Mouse (Mus musculus): ENCODE results near the gene Il18.
A peak's percentile ranks its signal among the peaks of the same experiment; 100 is the strongest.

Gene Il18

DNA sequence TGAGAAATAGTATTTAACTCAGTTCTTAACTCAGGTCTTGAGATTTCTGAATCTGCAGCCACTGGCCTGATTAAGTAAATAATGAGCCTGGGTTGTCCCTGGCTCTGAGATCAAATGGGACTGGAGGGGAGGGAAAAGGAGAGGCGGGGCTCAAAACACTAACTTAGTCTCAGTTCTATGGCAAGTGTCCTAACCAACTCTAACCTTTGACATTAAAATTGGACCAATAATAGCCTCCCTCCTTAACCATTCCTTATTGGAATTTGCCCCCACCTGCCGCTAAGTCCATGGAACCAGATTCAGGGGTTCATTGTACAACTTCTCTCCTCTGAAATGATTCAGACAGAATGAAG is 443 bp downstream of the Il18 start, which contains the start of gene Bco2:
Bco2 (minus strand) TSS at position 88 of the 353 bp plus-strand sequence.
- no peak for DNase-seq

DNA sequence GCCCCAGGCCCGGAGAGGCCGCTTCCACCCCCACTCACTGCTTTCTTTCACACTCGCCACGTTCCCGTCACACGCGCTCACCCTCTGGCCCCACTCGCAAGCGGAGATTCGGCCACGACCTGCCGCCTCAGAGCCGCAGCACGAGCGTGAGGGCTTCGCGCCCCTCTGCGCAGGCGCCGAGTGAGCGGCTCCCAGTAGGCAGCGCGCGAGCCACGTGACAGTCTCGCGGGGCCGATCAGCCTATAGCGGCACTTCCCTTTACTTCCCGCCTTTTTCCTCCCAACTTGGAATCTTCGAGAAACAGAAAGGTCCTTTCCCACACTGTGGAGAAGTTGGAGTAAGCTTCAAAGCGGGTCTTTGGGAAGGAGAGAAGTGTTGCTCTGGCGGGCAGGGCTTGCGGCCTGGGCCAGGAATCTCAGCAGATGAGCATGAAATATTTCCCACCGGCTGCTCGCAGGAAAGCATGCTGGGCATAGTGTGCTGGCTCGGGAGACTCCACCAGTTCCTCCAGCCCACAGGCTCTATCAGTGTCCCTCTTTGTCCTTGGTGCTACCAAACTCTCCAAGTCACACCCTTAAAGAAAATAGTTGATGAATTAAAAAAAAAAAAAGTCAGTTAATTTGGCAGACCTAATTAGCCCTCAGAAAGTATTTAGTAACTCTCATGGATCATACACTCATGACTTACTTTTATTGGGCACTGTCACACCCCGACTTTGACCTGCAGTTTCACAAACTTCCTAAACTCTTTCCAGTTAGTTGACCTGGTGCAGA is 6.7 kb downstream of the Il18 start, which contains the start of gene Tex12:
Tex12 (minus strand) TSS at position 181 of the 773 bp plus-strand sequence.
- DNase-seq: no peak

DNA sequence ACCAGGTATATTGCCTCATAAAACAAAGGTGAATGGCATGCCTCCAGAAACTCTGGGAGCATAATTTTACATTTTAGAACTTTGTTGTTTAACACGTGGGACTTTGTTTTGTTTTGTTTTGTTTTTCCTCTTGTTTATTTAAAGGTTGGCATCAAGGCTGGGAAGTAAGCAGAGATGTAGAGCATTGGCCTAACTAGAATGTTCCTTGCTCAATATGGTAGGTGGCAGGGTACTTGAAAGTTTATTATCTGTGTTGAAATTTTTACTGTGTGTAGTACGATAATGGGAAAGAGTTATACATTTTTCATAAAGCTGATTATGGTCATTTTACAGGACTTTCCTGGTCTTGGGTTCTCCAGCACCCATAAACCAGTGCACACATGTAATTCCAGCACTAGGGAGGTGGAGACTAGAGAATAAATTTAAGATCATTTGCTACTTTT is 7.3 kb downstream of the Il18 start:
- DNase-seq: no peak

DNA sequence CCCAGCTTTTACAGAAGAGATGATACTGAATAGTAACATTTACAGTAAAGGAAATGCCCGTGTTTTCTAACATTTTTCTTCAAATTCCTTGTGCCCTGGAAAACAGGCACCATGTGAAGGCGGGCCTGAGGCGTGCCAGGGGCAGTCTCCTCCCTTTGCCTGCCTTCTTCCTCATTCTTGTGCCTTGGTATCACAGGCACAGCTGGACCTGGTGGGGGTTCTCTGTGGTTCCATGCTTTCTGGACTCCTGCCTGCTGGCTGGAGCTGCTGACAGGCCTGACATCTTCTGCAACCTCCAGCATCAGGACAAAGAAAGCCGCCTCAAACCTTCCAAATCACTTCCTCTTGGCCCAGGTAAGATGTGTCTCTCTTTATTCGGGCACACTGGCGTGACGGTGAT is 10.5 kb downstream of the Il18 start:
- no peak for DNase-seq

DNA sequence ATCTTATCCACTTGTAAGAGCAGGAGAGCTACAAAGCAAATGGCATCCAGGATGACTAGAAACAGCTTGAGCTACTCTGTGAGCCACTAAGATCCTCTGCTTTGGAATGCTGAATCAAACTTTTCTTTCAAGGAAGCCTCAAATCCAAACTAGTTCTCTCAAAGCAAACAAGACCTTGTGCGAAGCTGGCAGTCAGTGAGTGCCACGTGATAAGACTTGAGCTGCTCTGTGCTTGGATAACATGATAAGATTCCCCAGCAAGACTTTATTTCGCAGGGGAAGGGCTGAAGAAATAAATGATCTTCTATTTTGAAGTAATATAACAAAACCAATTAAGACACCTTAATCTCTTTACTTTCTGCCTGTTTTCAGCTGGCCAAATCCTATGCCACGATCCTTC is 11.3 kb downstream of the Il18 start:
- DNase-seq: no peak

GRCm38 (mm10) chr9:50567372-50567771 is 12.7 kb downstream of the Il18 start:
- DNase-seq: no peak

- no peak for DNase-seq
These were observed 13.3 kb downstream of the Il18 start for GRCm38 (mm10) chr9:50567881-50568280.

DNA sequence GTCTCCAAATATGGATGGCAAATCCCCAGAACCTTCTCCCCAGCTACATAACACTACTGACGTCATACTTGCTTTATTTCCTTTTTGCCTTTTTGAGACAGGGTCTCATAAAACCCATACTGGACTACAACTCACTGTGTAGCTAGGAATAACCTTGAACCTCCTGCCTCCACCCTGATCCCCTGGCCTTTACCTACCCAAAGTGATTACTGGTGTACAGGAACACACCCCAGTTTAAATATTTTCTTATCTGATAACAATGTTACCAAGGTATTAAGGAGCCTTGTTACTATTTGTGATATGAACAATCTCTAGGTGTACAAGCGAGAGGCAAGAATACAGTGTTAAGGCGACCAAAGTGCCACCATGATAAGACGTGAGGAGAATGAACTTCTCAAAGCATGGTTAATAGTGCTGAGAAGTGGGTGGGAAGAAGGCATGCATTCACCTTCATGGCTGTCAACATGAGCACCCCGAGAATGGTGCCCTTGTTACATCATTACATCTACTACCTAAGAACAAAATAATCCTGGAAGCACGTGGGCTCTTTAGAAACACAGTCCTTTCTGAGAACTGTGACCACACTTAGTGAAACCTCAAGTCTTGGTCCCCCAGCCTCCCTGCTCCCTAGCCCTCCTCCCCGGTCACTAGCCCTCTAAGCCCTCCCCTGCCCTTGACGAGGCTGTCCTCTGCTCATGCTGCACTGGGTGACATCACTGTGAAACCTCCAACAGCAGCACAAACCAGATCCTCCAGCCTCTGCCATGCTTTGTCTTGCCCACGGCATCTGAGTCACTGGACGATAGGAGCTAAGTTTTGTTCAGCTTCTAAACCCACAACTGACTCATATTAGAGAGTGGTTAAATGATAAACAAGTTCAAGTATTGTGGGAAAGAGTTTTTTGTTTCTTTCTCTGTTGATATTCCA is 15.2 kb downstream of the Il18 start:
- no peak for DNase-seq

GRCm38 (mm10) chr9:50580370-50580769 is 25.7 kb downstream of the Il18 start:
- DNase-seq: no peak

DNA sequence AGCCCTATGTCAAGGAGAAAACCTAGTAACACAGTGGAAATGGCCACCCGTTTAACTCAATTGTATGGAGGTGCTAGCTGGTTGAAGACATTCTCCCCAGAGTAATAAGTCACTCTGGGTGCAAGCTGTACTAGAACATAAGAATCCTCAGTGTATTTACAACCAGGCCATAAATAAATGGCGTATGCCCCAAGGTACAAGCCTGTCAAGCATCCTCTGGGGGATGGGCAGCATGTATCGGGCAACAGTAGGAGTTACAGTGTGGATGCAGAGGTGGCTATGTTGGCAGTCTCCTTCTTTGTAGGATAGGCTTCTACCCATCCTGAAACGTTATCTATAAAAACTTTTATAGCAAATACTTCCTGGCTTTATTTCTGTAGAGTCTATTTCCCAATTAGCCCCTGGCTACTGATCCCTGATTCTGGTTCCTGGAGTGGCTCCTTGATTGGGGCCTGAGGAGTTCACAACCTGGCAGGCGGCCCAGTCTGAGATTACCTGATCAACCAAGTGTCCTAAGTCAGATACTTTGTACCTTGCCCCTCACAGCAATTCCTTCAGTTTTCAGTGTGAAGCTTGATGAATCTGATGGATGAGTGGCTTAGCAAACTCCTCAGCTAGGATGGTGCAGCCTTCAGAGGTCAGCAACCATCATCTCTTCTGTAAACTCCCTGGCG is 30.7 kb downstream of the Il18 start:
- DNase-seq: peak; percentile 70

DNA sequence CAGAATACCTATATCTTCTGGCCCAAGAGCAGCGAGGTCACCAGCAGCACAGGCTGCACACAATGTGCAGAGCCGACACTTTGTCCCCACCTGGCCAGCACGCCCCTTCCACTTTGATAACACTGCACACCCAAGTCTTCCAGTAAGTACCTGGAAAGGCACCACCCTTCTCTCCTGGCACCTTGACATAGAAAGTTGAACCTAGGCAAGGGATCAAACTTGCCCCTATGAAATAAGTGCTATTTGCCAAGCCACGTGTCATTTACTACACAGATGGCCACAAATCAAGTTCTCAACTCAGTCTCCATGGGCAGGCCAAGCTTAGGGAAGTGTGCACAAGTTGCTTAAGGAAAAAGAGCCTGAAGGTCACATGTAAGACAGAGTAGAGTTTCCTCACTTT is 32.3 kb downstream of the Il18 start:
- no peak for DNase-seq

GRCm38 (mm10) chr9:50590856-50591518 is 36.4 kb downstream of the Il18 start:
- no peak for DNase-seq

GRCm38 (mm10) chr9:50592955-50593354 is 38.3 kb downstream of the Il18 start:
- no peak for DNase-seq

- DNase-seq: peak; percentile 53
These were observed 38.9 kb downstream of the Il18 start for GRCm38 (mm10) chr9:50593544-50593943.

GRCm38 (mm10) chr9:50594794-50595417 is 40.3 kb downstream of the Il18 start:
- DNase-seq: peak; percentile 45

DNA sequence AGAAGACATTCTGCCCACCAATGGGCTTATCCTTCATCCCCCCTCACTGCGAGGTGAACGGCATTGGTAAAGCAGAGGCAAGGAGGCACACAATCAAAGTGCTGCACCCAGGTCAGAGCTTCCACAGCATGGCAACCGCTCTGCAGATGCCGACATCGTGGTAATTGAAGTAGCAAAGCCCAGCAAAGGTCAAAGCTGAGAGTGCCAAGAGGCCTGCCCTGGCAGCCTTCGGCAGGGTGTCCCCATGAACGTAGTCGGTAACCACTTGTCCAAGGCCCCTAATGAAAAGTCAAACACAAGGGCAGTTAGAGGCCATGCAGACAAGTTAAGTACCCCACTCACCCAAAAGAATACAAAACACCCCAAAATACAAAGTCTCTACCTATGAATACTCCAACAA is 42.3 kb downstream of the Il18 start:
- DNase-seq: no peak

DNA sequence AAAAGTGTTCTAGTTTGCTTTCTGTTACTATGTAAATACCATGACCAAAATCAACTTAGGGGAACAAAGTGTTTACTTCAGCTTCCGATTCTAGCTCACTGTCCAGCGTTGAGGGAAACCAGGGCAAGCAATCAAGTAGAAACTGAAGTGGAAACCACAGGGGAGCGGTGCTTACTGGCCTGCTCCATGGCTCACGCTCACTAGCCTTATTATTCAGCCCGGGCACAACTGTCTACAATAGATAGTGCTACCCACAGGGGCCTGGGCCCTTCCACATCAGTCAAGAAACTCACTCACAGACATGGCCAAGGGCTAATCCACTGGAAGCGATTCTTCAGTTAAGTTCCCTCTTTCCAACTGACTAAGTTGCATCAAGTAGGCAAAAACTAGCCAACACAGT is 46.9 kb downstream of the Il18 start:
- DNase-seq: no peak

GRCm38 (mm10) chr9:50602055-50602845 is 47.6 kb downstream of the Il18 start:
- peak; percentile 23 for DNase-seq

- peak; percentile 95 for DNase-seq
These were observed 48.8 kb downstream of the Il18 start, which contains the start of the genes Sdhd and Timm8b for GRCm38 (mm10) chr9:50603189-50603997. Gene Sdhd (minus strand): TSS chr9:50603812. Gene Timm8b (plus strand): TSS chr9:50603910.

- DNase-seq: no peak
These were observed 49.3 kb downstream of the Il18 start for GRCm38 (mm10) chr9:50603998-50604324.
